Mouse (Mus musculus) CH12.LX (cell line): ENCODE measurements around the gene Cd55. TPM values are rescaled to one million over a fixed set of nuclear protein-coding genes. Genes with fewer than 3 reads are reported as not detected.
"Not testable (repeated sequence)": the region's sequence is repeated elsewhere in the genome, so short reads cannot be mapped to it uniquely, and the experiment has no call there.

Experiments used
- DNase-seq: peaks from one replicate; pipeline ENCODE4 v3.0.0-alpha.2; 2013; ENCODE audit errors: extremely low read depth
- H3K27ac ChIP-seq: 2 replicates; pipeline ENCODE4 v1.5.1; 2012; ENCODE audit warnings: low read depth, mild to moderate bottlenecking, control low read depth, moderate library complexity; ENCODE audit not compliant: insufficient read depth
- H3K27me3 ChIP-seq: replicated peaks from 2 replicates; pipeline ENCODE3; 2012; ENCODE audit warnings: inconsistent platforms
- H3K36me3 ChIP-seq, 2 experiments: replicated peaks in 1 of 2; 2 replicates each; pipeline versions ENCODE3 to v1.6.1; 2012; ENCODE audit warnings: inconsistent platforms in 1 of 2, low read length in 1 of 2, mild to moderate bottlenecking in 1 of 2, mixed read lengths in 1 of 2, moderate library complexity in 1 of 2; ENCODE audit not compliant: control insufficient read depth in 1 of 2, insufficient read depth in 1 of 2
- H3K4me1 ChIP-seq, 2 experiments: 2 replicates each; pipeline ENCODE4 v1.6.1; 2012; ENCODE audit warnings: inconsistent platforms in 1 of 2, moderate library complexity in 1 of 2; ENCODE audit not compliant: insufficient read depth in 2 of 2, control insufficient read depth in 1 of 2
- H3K4me2 ChIP-seq: 2 replicates; pipeline ENCODE4 v1.6.1; 2012; ENCODE audit warnings: low read depth, mild to moderate bottlenecking, control low read depth; ENCODE audit not compliant: poor library complexity, insufficient read depth, severe bottlenecking
- H3K4me3 ChIP-seq, 3 experiments: fragments of 150-350 bp in 1 of 3; sonication (generic) in 1 of 3; replicated peaks in 1 of 3; 2 replicates each; pipeline versions ENCODE3 to v1.5.1; 2011 to 2012; ENCODE audit warnings: low read depth in 2 of 3, low read length in 2 of 3, mild to moderate bottlenecking in 2 of 3, moderate library complexity in 2 of 3, control low read depth in 1 of 3, improper control_type of control experiment in 1 of 3, inconsistent platforms in 1 of 3, mixed read lengths in 1 of 3; ENCODE audit not compliant: poor library complexity in 1 of 3
- H3K79me2 ChIP-seq: replicated peaks from 2 replicates; pipeline ENCODE4 v1.6.1; 2012; ENCODE audit warnings: mild to moderate bottlenecking, moderate library complexity; ENCODE audit not compliant: control insufficient read depth, poor library complexity, insufficient read depth, severe bottlenecking; ENCODE audit errors: extremely low read depth
- H3K9ac ChIP-seq: 2 replicates; pipeline ENCODE4 v1.6.1; 2012; ENCODE audit warnings: low read depth, mild to moderate bottlenecking, control low read depth, moderate library complexity; ENCODE audit not compliant: insufficient read depth
- H3K9me3 ChIP-seq: replicated peaks from 2 replicates; pipeline ENCODE3; 2012; ENCODE audit warnings: low read length, inconsistent platforms, mixed read lengths
- BHLHE40 ChIP-seq: IDR thresholded peaks from 2 replicates; pipeline ENCODE4 v1.6.1; 2011; ENCODE audit warnings: mild to moderate bottlenecking, low read depth, low read length, improper control_type of control experiment
- JUND ChIP-seq: conservative IDR thresholded peaks from 2 replicates; pipeline ENCODE4 v1.6.1; 2011; ENCODE audit warnings: low read depth, low read length, improper control_type of control experiment
- MAZ ChIP-seq: IDR thresholded peaks from 2 replicates; pipeline ENCODE4 v1.6.1; 2012; ENCODE audit warnings: low read depth, mild to moderate bottlenecking, inconsistent platforms, low read length, improper control_type of control experiment, moderate library complexity
- POLR2A ChIP-seq: IDR thresholded peaks from 2 replicates; pipeline ENCODE4 v1.6.1; 2011; ENCODE audit warnings: low read depth, mild to moderate bottlenecking, improper control_type of control experiment, low read length
- RAD21 ChIP-seq: IDR thresholded peaks from 2 replicates; pipeline ENCODE4 v1.6.1; 2011; ENCODE audit warnings: low read depth, mild to moderate bottlenecking, low read length, improper control_type of control experiment, moderate library complexity
- UBTF ChIP-seq: IDR thresholded peaks from 2 replicates; pipeline ENCODE4 v1.6.1; 2012; ENCODE audit warnings: low read depth, mild to moderate bottlenecking, inconsistent platforms, low read length, improper control_type of control experiment, moderate library complexity
- ZC3H11A ChIP-seq: IDR thresholded peaks from 2 replicates; pipeline ENCODE4 v1.6.1; 2012; ENCODE audit warnings: low read depth, mild to moderate bottlenecking, inconsistent platforms, low read length, improper control_type of control experiment
- dilution Hi-C: fragments of 300-500 bp; cut with MboI; formaldehyde crosslinking; loops from 2 replicates; pipeline ENCODE4 v1.14.3; 2020; ENCODE audit warnings: low sequenced_read_pairs; ENCODE audit not compliant: extremely low pct_unique_long_range_greater_than_20kb, extremely low pct_ligation_motif_present
- in situ Hi-C: fragments of 300-500 bp; cut with MboI; formaldehyde crosslinking; loops from 3 replicates; pipeline ENCODE4 v1.14.3; 2019; ENCODE audit warnings: low sequenced_read_pairs, low pct_ligation_motif_present, low pct_unique_long_range_greater_than_20kb, mixed read lengths
- polyA plus RNA-seq: library from polyadenylated mRNA; unstranded; fragments of >175 nt; gene quantifications from 2 replicates; pipeline ENCODE4 v1.2.1, GENCODE M21; 2012; ENCODE audit warnings: low read depth; ENCODE audit not compliant: insufficient read length
- total RNA-seq, 2 experiments: library from RNA; depleted of rRNA; stranded (reverse); fragments of 300-350 nt in 1 of 2; fragments of >200 nt in 1 of 2; gene quantifications; 2 replicates each; pipeline ENCODE4 v1.2.3; 2012 to 2014

Gene Cd55
- total and polyA plus RNA-seq, 3 experiments = 1.0 to 1.8 (median 1.7) TPM

- no peak overlapping the region for H3K4me3 ChIP-seq
- DNase-seq = no peak
- TF ChIP-seq ZC3H11A (no peak), UBTF (no peak), JUND (no peak), MAZ (no peak), POLR2A (no peak), RAD21 (no peak), BHLHE40 (no peak)
- H3K27ac ChIP-seq = no peak overlapping the region
- H3K27me3 ChIP-seq = no peaks in the 10 kb centered on the region
- in situ Hi-C loops = no loop called here
- H3K4me2 ChIP-seq = no peak overlapping the region
- dilution Hi-C loops = no loop called here
- H3K4me1 ChIP-seq = peaks cover 0 to 7% of the 10 kb centered on the region in 2 experiments; a peak in 1 of 4 replicates
- H3K9me3 ChIP-seq = no peaks in the 10 kb centered on the region
- H3K36me3 ChIP-seq = no peaks in the 10 kb centered on the region
- H3K79me2 ChIP-seq = no peaks in the 10 kb centered on the region
- no peak overlapping the region for H3K9ac ChIP-seq
Observed at GRCm38 (mm10) chr1:130430920-130431319, 31.6 kb downstream of the Cd55 start.

DNA sequence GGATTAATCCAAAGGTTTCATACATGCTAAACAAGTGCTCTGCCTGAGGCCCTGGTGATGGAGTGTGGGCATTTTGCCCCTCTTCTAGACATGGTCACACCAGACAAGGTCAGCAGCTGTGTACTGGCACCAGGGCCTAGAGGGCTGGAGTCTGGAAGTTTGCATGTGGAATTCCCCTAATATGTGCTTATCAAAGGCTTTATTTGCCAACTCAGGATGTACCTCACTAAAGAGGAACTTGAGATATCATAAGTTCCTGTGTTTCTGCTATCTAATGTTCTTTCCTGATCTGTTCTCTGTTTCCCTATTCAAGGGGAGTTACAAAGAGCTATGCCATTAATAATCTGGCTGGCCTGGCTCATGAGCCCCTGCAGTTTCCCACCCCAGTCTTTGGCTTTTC is 33.9 kb downstream of the Cd55 start:
- dilution Hi-C loops, DNase-seq, in situ Hi-C loops: not testable (repeated sequence)

DNA sequence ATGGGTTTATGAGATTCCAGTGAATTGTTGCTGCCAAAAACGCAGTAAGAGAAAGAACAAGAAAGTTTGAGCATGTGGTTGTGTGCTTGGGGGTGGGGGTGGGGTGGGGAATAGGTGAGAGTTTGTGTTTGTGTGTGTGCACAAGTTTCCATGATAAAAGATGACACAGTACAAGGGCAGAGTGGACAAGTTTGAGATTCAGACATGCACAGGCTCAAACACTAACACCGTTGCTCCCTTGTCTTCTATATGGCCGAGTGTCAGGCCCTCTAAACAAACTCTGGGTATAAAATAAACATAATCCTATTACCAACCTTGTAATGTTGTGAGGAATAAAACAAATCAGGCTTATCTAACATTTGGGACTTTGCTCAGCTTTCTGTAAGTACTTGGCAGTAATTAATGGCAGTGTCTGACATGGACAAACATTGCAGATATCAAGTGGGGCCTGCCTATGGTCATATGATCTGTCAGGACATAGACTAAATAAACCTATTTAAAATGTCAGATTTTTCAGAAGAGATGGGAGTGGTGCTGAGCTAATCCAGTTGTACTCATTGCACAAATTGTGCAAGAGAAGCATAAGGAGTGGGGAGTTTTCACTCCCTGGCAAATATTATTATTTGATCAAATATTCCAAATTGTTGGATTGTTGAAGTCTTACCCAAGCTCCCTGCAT is 35.2 kb downstream of the Cd55 start:
- dilution Hi-C loops, H3K4me2 ChIP-seq, DNase-seq, H3K4me1 ChIP-seq, H3K9ac ChIP-seq, H3K9me3 ChIP-seq, H3K27ac ChIP-seq, H3K36me3 ChIP-seq, H3K79me2 ChIP-seq, in situ Hi-C loops, H3K27me3 ChIP-seq, H3K4me3 ChIP-seq: not testable (repeated sequence)

More for the DNA sequence above, 33.9 kb downstream of the Cd55 start:
- H3K79me2 ChIP-seq, H3K4me2 ChIP-seq, H3K4me3 ChIP-seq, H3K27ac ChIP-seq, H3K36me3 ChIP-seq, H3K4me1 ChIP-seq, H3K9ac ChIP-seq, H3K9me3 ChIP-seq, H3K27me3 ChIP-seq: not testable (repeated sequence)
